Mouse (Mus musculus): ENCODE data around the gene Slc2a3. TPM values are rescaled to one million over a fixed set of nuclear protein-coding genes. Genes with fewer than 3 reads are reported as not detected.
A peak's percentile ranks its signal among the peaks of the same experiment; 100 is the strongest.

The Slc2a3 gene
- polyA plus RNA-seq, 1 experiment from 2014 or later = 23.9 TPM

GRCm38 (mm10) chr6:122825166-122825565, 23.7 kb upstream of the Slc2a3 start:
- Histone ChIP-seq H3K27me3 (replicated peaks; ENCODE audit: control insufficient read depth, insufficient read depth, low read length) (no peaks in the 10 kb centered on the region), H3K9ac (ENCODE audit: low read depth, low read length) (no peak overlapping the region), H3K27ac (replicated peaks; ENCODE audit: low read depth, low read length) (no peak overlapping the region), H3K9me3 (ENCODE audit: control insufficient read depth, low read length) (no peaks in the 10 kb centered on the region), H3K4me1 (ENCODE audit: control insufficient read depth, insufficient read depth, low read length) (peaks cover 24% of the 10 kb centered on the region), H3K4me2 (ENCODE audit: low read depth, low read length) (no peak overlapping the region), H3K4me3 (ENCODE audit: low read depth, low read length) (no peak overlapping the region), H3K36me3 (ENCODE audit: control insufficient read depth, insufficient read depth, low read length) (peaks cover 15% of the 10 kb centered on the region)
- 93% methylated on average over 9 of the region's 9 CpGs for WGBS
- ATAC-seq (ENCODE audit: low read depth) = no peak
- DNase-seq (ENCODE audit: low spot score) = no peak

GRCm38 (mm10) chr6:122824086-122824485, 22.6 kb upstream of the Slc2a3 start:
- Histone ChIP-seq H3K4me3 (ENCODE audit: low read depth, low read length) (no peak overlapping the region), H3K9ac (ENCODE audit: low read depth, low read length) (no peak overlapping the region), H3K4me2 (ENCODE audit: low read depth, low read length) (no peak overlapping the region), H3K27me3 (replicated peaks; ENCODE audit: control insufficient read depth, insufficient read depth, low read length) (no peaks in the 10 kb centered on the region), H3K36me3 (ENCODE audit: control insufficient read depth, insufficient read depth, low read length) (peaks cover 4% of the 10 kb centered on the region), H3K4me1 (ENCODE audit: control insufficient read depth, insufficient read depth, low read length) (peaks cover 24% of the 10 kb centered on the region), H3K27ac (replicated peaks; ENCODE audit: low read depth, low read length) (no peak overlapping the region), H3K9me3 (ENCODE audit: control insufficient read depth, low read length) (no peaks in the 10 kb centered on the region)
- ATAC-seq (ENCODE audit: low read depth) = no peak
- 51% methylated on average over 9 of the region's 10 CpGs for WGBS
- no peak for DNase-seq (ENCODE audit: low spot score)

GRCm38 (mm10) chr6:122821822-122822221, 20.4 kb upstream of the Slc2a3 start:
- H3K9ac ChIP-seq (ENCODE audit: low read depth, low read length) = peak overlapping the region; percentile 8; the same call in 1 of the 2 replicates
- no peak overlapping the region for H3K4me3 ChIP-seq (ENCODE audit: low read depth, low read length)
- peak overlapping the region; percentile 76 for H3K4me2 ChIP-seq (ENCODE audit: low read depth, low read length)

GRCm38 (mm10) chr6:122820799-122821650, 19.6 kb upstream of the Slc2a3 start:
- H3K4me2 ChIP-seq (ENCODE audit: low read depth, low read length) = peak overlapping the region; percentile 76
- H3K27ac ChIP-seq (replicated peaks; ENCODE audit: low read depth, low read length) = no peak overlapping the region
- no peaks in the 10 kb centered on the region for H3K36me3 ChIP-seq (ENCODE audit: control insufficient read depth, insufficient read depth, low read length)
- DNase-seq (ENCODE audit: low spot score) (no peak), ATAC-seq (ENCODE audit: low read depth) (no peak)
- H3K9ac ChIP-seq (ENCODE audit: low read depth, low read length) = peak overlapping the region; percentile 95
- no peaks in the 10 kb centered on the region for H3K27me3 ChIP-seq (replicated peaks; ENCODE audit: control insufficient read depth, insufficient read depth, low read length)
- no peaks in the 10 kb centered on the region for H3K9me3 ChIP-seq (ENCODE audit: control insufficient read depth, low read length)
- peaks cover 24% of the 10 kb centered on the region for H3K4me1 ChIP-seq (ENCODE audit: control insufficient read depth, insufficient read depth, low read length)
- 29% methylated on average over 15 of the region's 15 CpGs for WGBS
- H3K4me3 ChIP-seq (ENCODE audit: low read depth, low read length) = peak overlapping the region; percentile 92

More at GRCm38 (mm10) chr6:122821822-122822221, 20.4 kb upstream of the Slc2a3 start:
- Histone ChIP-seq H3K4me1 (ENCODE audit: control insufficient read depth, insufficient read depth, low read length) (peaks cover 24% of the 10 kb centered on the region), H3K27ac (replicated peaks; ENCODE audit: low read depth, low read length) (no peak overlapping the region), H3K36me3 (ENCODE audit: control insufficient read depth, insufficient read depth, low read length) (no peaks in the 10 kb centered on the region), H3K9me3 (ENCODE audit: control insufficient read depth, low read length) (no peaks in the 10 kb centered on the region), H3K27me3 (replicated peaks; ENCODE audit: control insufficient read depth, insufficient read depth, low read length) (no peaks in the 10 kb centered on the region)
- no peak for ATAC-seq (ENCODE audit: low read depth)
- WGBS = 68% methylated on average over 9 of the region's 9 CpGs
- DNase-seq (ENCODE audit: low spot score) = no peak

- peak; percentile 59 for ATAC-seq (ENCODE audit: low read depth)
Observed at GRCm38 (mm10) chr6:122820071-122820798, 18.8 kb upstream of the Slc2a3 start.

GRCm38 (mm10) chr6:122819306-122820070, 18.0 kb upstream of the Slc2a3 start, which contains the start of gene Foxj2:
Gene Foxj2 (plus strand): TSS chr6:122819914.
- peak within 1 kb of the TSS; percentile 95 for H3K9ac ChIP-seq (ENCODE audit: low read depth, low read length)
- H3K36me3 ChIP-seq (ENCODE audit: control insufficient read depth, insufficient read depth, low read length) = no peaks in the 10 kb centered on the region
- H3K9me3 ChIP-seq (ENCODE audit: control insufficient read depth, low read length) = no peaks in the 10 kb centered on the region
- H3K4me1 ChIP-seq (ENCODE audit: control insufficient read depth, insufficient read depth, low read length) = peaks cover 18% of the 10 kb centered on the region
- DNase-seq (ENCODE audit: low spot score) = peak; percentile 65
- peak within 1 kb of the TSS; percentile 76 for H3K4me2 ChIP-seq (ENCODE audit: low read depth, low read length)
- no peaks in the 10 kb centered on the region for H3K27me3 ChIP-seq (replicated peaks; ENCODE audit: control insufficient read depth, insufficient read depth, low read length)
- ATAC-seq (ENCODE audit: low read depth) = peak; percentile 92
- WGBS = 1% methylated on average over 32 of the region's 61 CpGs
- H3K4me3 ChIP-seq (ENCODE audit: low read depth, low read length) = peak within 1 kb of the TSS; percentile 92
- H3K27ac ChIP-seq (replicated peaks; ENCODE audit: low read depth, low read length) = peak within 1 kb of the TSS; percentile 84

More at GRCm38 (mm10) chr6:122820071-122820798, 18.8 kb upstream of the Slc2a3 start:
- peak; percentile 64 for DNase-seq (ENCODE audit: low spot score)
- Histone ChIP-seq H3K27me3 (replicated peaks; ENCODE audit: control insufficient read depth, insufficient read depth, low read length) (no peaks in the 10 kb centered on the region), H3K9me3 (ENCODE audit: control insufficient read depth, low read length) (no peaks in the 10 kb centered on the region), H3K27ac (replicated peaks; ENCODE audit: low read depth, low read length) (peak overlapping the region; percentile 84), H3K4me1 (ENCODE audit: control insufficient read depth, insufficient read depth, low read length) (peaks cover 19% of the 10 kb centered on the region), H3K36me3 (ENCODE audit: control insufficient read depth, insufficient read depth, low read length) (no peaks in the 10 kb centered on the region), H3K4me3 (ENCODE audit: low read depth, low read length) (peak overlapping the region; percentile 92), H3K9ac (ENCODE audit: low read depth, low read length) (peak overlapping the region; percentile 95), H3K4me2 (ENCODE audit: low read depth, low read length) (peak overlapping the region; percentile 76)
- 2% methylated on average over 11 of the region's 38 CpGs for WGBS

GRCm38 (mm10) chr6:122813640-122814039, 12.2 kb upstream of the Slc2a3 start:
- Histone ChIP-seq H3K4me3 (ENCODE audit: low read depth, low read length) (no peak overlapping the region), H3K4me2 (ENCODE audit: low read depth, low read length) (no peak overlapping the region), H3K27ac (replicated peaks; ENCODE audit: low read depth, low read length) (no peak overlapping the region), H3K9ac (ENCODE audit: low read depth, low read length) (no peak overlapping the region), H3K9me3 (ENCODE audit: control insufficient read depth, low read length) (no peaks in the 10 kb centered on the region), H3K36me3 (ENCODE audit: control insufficient read depth, insufficient read depth, low read length) (no peaks in the 10 kb centered on the region), H3K4me1 (ENCODE audit: control insufficient read depth, insufficient read depth, low read length) (0 out of 2 replicates have a peak, but pooled peaks cover 4% of the 10 kb centered on the region), H3K27me3 (replicated peaks; ENCODE audit: control insufficient read depth, insufficient read depth, low read length) (no peaks in the 10 kb centered on the region)
- ATAC-seq (ENCODE audit: low read depth) = no peak
- 90% methylated on average over 4 of the region's 4 CpGs for WGBS
- no peak for DNase-seq (ENCODE audit: low spot score)

GRCm38 (mm10) chr6:122812716-122813115, 11.3 kb upstream of the Slc2a3 start:
- H3K27me3 ChIP-seq (replicated peaks; ENCODE audit: control insufficient read depth, insufficient read depth, low read length) = no peaks in the 10 kb centered on the region
- no peaks in the 10 kb centered on the region for H3K9me3 ChIP-seq (ENCODE audit: control insufficient read depth, low read length)
- H3K4me1 ChIP-seq (ENCODE audit: control insufficient read depth, insufficient read depth, low read length) = 0 out of 2 replicates have a peak, but pooled peaks cover 4% of the 10 kb centered on the region
- H3K36me3 ChIP-seq (ENCODE audit: control insufficient read depth, insufficient read depth, low read length) = no peaks in the 10 kb centered on the region
- no peak overlapping the region for H3K27ac ChIP-seq (replicated peaks; ENCODE audit: low read depth, low read length)
- no peak overlapping the region for H3K9ac ChIP-seq (ENCODE audit: low read depth, low read length)
- H3K4me3 ChIP-seq (ENCODE audit: low read depth, low read length) = no peak overlapping the region
- no peak overlapping the region for H3K4me2 ChIP-seq (ENCODE audit: low read depth, low read length)
- DNase-seq (ENCODE audit: low spot score) = no peak
- WGBS = 91% methylated on average over 4 of the region's 4 CpGs
- ATAC-seq (ENCODE audit: low read depth) = no peak
